20 mouse cellular contexts compared by ENCODE assay signal in the genomic region with DNA sequence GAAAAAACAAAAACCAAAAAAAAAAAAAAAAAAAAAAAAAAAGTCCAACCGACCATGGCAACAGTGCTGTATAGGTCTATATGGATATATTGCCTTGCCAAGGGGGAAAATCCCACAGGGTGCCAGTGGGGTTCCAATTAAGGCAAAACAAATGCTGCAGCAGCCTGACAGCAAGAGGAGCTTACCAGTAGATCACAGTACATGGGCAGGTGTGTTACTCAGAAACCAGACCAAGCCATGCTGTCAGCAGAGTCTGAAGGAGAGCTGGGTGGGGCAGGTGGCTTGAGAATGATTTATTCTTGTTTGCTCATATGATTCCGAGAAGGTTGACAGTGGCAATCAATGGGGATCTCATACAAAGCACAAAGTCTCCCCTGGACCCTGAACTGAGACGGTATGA.
DNase-seq lines count a peak whose midpoint lies in the region; ATAC-seq lines count a peak whose summit lies in the region.
"Had no signal": no experiment of that assay in that cellular context is flagged by ENCODE, and none has a peak within 500 bp of the region (broad histone marks: within the 10 kb centered on the region; RNA-seq: fewer than 3 reads in every experiment).

No protein-coding gene starts in this region.

- H3K36me3 ChIP-seq in hindbrain, embryonic 15.5 days = 0 out of 2 replicates have a peak, but pooled peaks cover 4% of the 10 kb centered on the region
- peaks cover 2% of the 10 kb centered on the region; the same call in 1 of the 2 replicates for H3K36me3 ChIP-seq in midbrain, embryonic 16.5 days (ENCODE audit: control insufficient read depth, insufficient read depth, low read length)
- H3K36me3 ChIP-seq: embryonic facial prominence, embryonic 15.5 days; heart, embryonic 10.5 days had no signal

- H3K4me1 ChIP-seq in hindbrain, embryonic 15.5 days (replicated peaks) = peaks cover 48% of the 10 kb centered on the region
- H3K4me1 ChIP-seq in midbrain, embryonic 16.5 days (ENCODE audit: control insufficient read depth, insufficient read depth, low read length) = peaks cover 63% of the 10 kb centered on the region
- H3K4me1 ChIP-seq: embryonic facial prominence, embryonic 15.5 days had no signal

- intact Hi-C loops in left cerebral cortex, postnatal 4 days (cut with DNase I) = no loop called here

- H3K9ac ChIP-seq in hindbrain, embryonic 15.5 days = no peak overlapping the region
- no peak overlapping the region for H3K9ac ChIP-seq in midbrain, embryonic 16.5 days (ENCODE audit: low read depth, low read length)
- H3K9ac ChIP-seq: embryonic facial prominence, embryonic 15.5 days had no signal

- H3K27me3 ChIP-seq in hindbrain, embryonic 15.5 days = no peaks in the 10 kb centered on the region
- H3K27me3 ChIP-seq in midbrain, embryonic 16.5 days (ENCODE audit: control insufficient read depth, insufficient read depth, low read depth, low read length) = no peaks in the 10 kb centered on the region
- H3K27me3 ChIP-seq: embryonic facial prominence, embryonic 15.5 days had no signal

- H3K4me2 ChIP-seq in hindbrain, embryonic 15.5 days = no peak overlapping the region
- H3K4me2 ChIP-seq in midbrain, embryonic 16.5 days (ENCODE audit: low read length) = no peak overlapping the region
- H3K4me2 ChIP-seq: embryonic facial prominence, embryonic 15.5 days had no signal

- no peak overlapping the region for H3K4me3 ChIP-seq in hindbrain, embryonic 15.5 days
- H3K4me3 ChIP-seq in midbrain, embryonic 16.5 days (ENCODE audit: low read depth, low read length) = no peak overlapping the region
- H3K4me3 ChIP-seq: embryonic facial prominence, embryonic 15.5 days; heart, embryonic 10.5 days had no signal

- 18% methylated on average over 3 of the region's 3 CpGs for WGBS in hindbrain, embryonic 15.5 days
- WGBS in midbrain, embryonic 16.5 days = 8% methylated on average over 3 of the region's 3 CpGs

- no peaks in the 10 kb centered on the region for H3K9me3 ChIP-seq in hindbrain, embryonic 15.5 days
- H3K9me3 ChIP-seq in midbrain, embryonic 16.5 days (replicated peaks; ENCODE audit: control insufficient read depth, low read length, poor library complexity, severe bottlenecking) = no peaks in the 10 kb centered on the region
- H3K9me3 ChIP-seq: embryonic facial prominence, embryonic 15.5 days; heart, embryonic 10.5 days had no signal

- no peak for ATAC-seq in hindbrain, embryonic 15.5 days (ENCODE audit: low FRiP score, low read depth)
- ATAC-seq in midbrain, embryonic 16.5 days = no peak

- peak; percentile 21 for DNase-seq in left cerebral cortex, postnatal 4 days
- DNase-seq in left cerebral cortex, adult 18-20 months (ENCODE audit: low spot score in 2 of 2) = no peak
- DNase-seq in heart, adult 8-10 months (ENCODE audit: low spot score) = no peak
- DNase-seq in kidney, adult 18-20 months = no peak
- no peak for DNase-seq in adrenal gland, adult 18-20 months (ENCODE audit: low spot score in 2 of 2)
- DNase-seq: B cell, adult 2 months; cerebellum, adult 11-12 months; gastrocnemius, postnatal 14 days; heart, postnatal 36 days; kidney, adult 2 months; layer of hippocampus, adult 9-11 months; liver; lung, adult 18-20 months; thymus, postnatal 4 days had no signal

- H3K27ac ChIP-seq in hindbrain, embryonic 15.5 days (replicated peaks) = peak overlapping the region; percentile 31
- peak overlapping the region; percentile 70 for H3K27ac ChIP-seq in midbrain, embryonic 16.5 days (ENCODE audit: low read length)
- H3K27ac ChIP-seq: embryonic facial prominence, embryonic 15.5 days; heart, embryonic 10.5 days; macrophage; stomach, postnatal 0 days had no signal
